Mouse (Mus musculus) hindbrain, postnatal 0 days (tissue): ENCODE data around the gene Ncaph. TPM values are rescaled to one million over a fixed set of nuclear protein-coding genes. Genes with fewer than 3 reads are reported as not detected.
A peak's percentile ranks its signal among the peaks of the same experiment; 100 is the strongest.

ENCODE experiments used
- ATAC-seq: fragments of 200-750 bp; cut with Nextera tagmentation; 2 replicates; pipeline ENCODE4 v1.8.0; 2017; ENCODE audit warnings: mild to moderate bottlenecking, moderate TSS enrichment, moderate library complexity
- DNase-seq: peaks from one replicate; pipeline ENCODE4 v3.0.0-alpha.2; 2015; ENCODE audit warnings: low spot score
- H3K27ac ChIP-seq: fragments of 300-500 bp; sonication (generic); 2 replicates; pipeline ENCODE4 v1.5.1; 2014; ENCODE audit warnings: mild to moderate bottlenecking
- H3K27me3 ChIP-seq: fragments of 300-500 bp; sonication (generic); 2 replicates; pipeline ENCODE4 v1.6.1; 2014; ENCODE audit warnings: low read length, mixed read lengths; ENCODE audit not compliant: insufficient read depth
- H3K36me3 ChIP-seq: fragments of 300-500 bp; sonication (generic); 2 replicates; pipeline ENCODE4 v1.6.1; 2014; ENCODE audit warnings: low read length, mixed read lengths; ENCODE audit not compliant: insufficient read depth
- H3K4me1 ChIP-seq: fragments of 300-500 bp; sonication (generic); 2 replicates; pipeline ENCODE4 v1.6.1; 2014; ENCODE audit warnings: antibody characterized with exemption, low read length, mixed read lengths; ENCODE audit not compliant: insufficient read depth
- H3K4me2 ChIP-seq: fragments of 300-500 bp; sonication (generic); 2 replicates; pipeline ENCODE4 v1.6.1; 2014; ENCODE audit warnings: low read depth, mild to moderate bottlenecking, low read length, moderate library complexity, mixed read lengths
- H3K4me3 ChIP-seq: fragments of 300-500 bp; sonication (generic); 2 replicates; pipeline ENCODE4 v1.5.1; 2014; ENCODE audit warnings: low read length
- H3K9ac ChIP-seq: fragments of 300-500 bp; sonication (generic); replicated peaks from 2 replicates; pipeline ENCODE4 v1.6.1; 2014; ENCODE audit warnings: mild to moderate bottlenecking, low read length, moderate library complexity, mixed read lengths
- H3K9me3 ChIP-seq: fragments of 300-500 bp; sonication (generic); 2 replicates; pipeline ENCODE4 v1.6.1; 2016; ENCODE audit warnings: low read length, mixed read lengths
- CTCF ChIP-seq: IDR thresholded peaks from 2 replicates; pipeline ENCODE4 v1.5.1; 2016; ENCODE audit warnings: antibody characterized with exemption, control low read depth, low read depth
- WGBS: fragments of 180-500 bp; shearing (Covaris S2); extraction: QIAGEN DNeasy Blood & Tissue Kit; methylation state at CpG from one replicate; pipeline ENCODE4 v1.1.7; 2014; 5-methylcytosine and 5-hydroxymethylcytosine counted together
- polyA plus RNA-seq: library from polyadenylated mRNA; unstranded; fragments of >200 nt; fragmentation: Nextera tagmentation; extraction: Ambion mirVana; gene quantifications from 2 replicates; pipeline ENCODE4 v1.2.1, GENCODE M21; 2015
- total RNA-seq: library from RNA; depleted of rRNA; stranded (reverse); fragments of >200 nt; gene quantifications from 2 replicates; pipeline ENCODE4 v1.2.3, GENCODE M21; 2014

Gene Ncaph
- total and polyA plus RNA-seq, 2 experiments from 2014 or later = 13.0 to 15.9 TPM

DNA sequence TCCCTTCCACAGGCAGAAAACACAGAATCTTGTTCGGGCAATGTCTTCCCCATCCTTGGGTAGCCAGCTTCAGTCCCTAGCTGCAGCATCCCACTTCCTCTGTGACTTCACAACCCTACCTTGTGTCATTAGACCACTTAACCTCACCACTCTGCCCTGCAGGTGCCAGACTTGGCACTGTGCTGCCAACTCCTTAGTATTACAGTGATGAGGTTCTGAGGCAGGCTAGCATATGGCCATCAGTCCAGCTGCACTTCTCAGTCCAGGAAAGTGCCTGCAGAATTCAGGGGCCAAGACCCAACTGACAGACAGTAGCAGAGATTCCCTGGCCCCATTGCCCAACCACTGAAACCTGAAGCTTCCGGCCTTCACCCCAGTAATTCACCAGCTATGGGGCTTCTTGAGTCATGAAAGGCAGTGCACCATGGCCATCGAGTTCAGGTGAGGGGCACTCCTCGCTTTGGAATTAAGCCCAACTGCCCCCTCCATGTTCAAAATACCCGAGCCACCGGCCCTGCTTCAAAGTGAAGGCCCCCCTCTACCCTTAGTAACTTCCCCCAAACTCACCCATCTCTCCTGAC lies 8.9 kb upstream of the Ncaph start:
- Histone ChIP-seq H3K27me3 (no peaks in the 10 kb centered on the region), H3K4me1 (0 out of 2 replicates have a peak, but pooled peaks cover 3% of the 10 kb centered on the region), H3K4me3 (peak overlapping the region; percentile 47), H3K27ac (no peak overlapping the region), H3K9ac (peak overlapping the region; percentile 47; the same call in 1 of the 2 replicates), H3K4me2 (peak overlapping the region; percentile 68), H3K9me3 (no peaks in the 10 kb centered on the region), H3K36me3 (no peaks in the 10 kb centered on the region)
- 14% methylated on average over 6 of the region's 6 CpGs for WGBS
- ATAC-seq (peak; percentile 18; the same call in 1 of the 2 replicates), DNase-seq (no peak)
- no peak for TF ChIP-seq CTCF

DNA sequence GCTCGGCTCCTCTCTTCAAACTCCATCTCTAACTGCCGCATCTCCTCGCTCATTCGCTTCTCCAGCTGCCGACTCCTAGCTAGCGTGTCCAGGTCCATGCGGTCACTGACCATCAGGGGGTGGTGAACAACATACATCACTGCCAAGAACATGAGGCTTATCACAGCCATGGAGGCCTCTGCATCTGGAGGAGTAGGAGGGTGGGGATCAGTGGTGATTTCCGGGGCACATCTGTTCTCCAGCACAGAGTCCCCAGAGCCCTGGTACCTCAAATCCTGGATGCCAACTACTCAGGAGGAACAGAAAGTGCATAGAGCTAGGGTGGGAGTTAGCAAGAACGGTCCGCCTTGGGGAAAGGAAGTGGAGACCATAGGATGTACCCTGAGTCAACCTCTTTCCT lies 8.3 kb upstream of the Ncaph start:
- H3K9ac ChIP-seq = no peak overlapping the region
- peaks cover 5% of the 10 kb centered on the region; the same call in 1 of the 2 replicates for H3K4me1 ChIP-seq
- no peak for DNase-seq
- no peak overlapping the region for H3K4me3 ChIP-seq
- 86% methylated on average over 10 of the region's 10 CpGs for WGBS
- H3K4me2 ChIP-seq = peak overlapping the region; percentile 68; the same call in 1 of the 2 replicates
- no peaks in the 10 kb centered on the region for H3K9me3 ChIP-seq
- no peaks in the 10 kb centered on the region for H3K36me3 ChIP-seq
- no peak for TF ChIP-seq CTCF
- H3K27ac ChIP-seq = no peak overlapping the region
- ATAC-seq = peak; percentile 30; the same call in 1 of the 2 replicates
- no peaks in the 10 kb centered on the region for H3K27me3 ChIP-seq

DNA sequence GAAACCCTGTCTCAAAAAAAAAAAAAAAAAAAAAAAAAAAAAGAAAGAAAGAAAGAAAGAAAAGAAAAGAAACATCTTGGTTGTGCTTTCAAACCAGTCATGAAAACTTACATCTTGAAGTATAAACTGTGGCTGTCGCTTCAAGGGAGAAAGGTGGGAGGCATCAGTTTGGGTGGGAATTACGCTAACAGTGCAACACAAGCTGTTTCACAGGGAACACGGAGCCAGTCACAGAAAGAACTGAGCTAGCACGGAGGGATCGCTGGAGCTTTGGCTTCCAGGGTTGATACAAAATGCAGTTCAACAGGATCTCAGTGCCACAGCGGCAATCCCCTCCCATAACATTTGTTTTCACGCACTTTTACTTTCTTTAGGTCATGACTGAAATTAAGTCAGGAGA lies 6.3 kb upstream of the Ncaph start:
- no peak overlapping the region for H3K9ac ChIP-seq

DNA sequence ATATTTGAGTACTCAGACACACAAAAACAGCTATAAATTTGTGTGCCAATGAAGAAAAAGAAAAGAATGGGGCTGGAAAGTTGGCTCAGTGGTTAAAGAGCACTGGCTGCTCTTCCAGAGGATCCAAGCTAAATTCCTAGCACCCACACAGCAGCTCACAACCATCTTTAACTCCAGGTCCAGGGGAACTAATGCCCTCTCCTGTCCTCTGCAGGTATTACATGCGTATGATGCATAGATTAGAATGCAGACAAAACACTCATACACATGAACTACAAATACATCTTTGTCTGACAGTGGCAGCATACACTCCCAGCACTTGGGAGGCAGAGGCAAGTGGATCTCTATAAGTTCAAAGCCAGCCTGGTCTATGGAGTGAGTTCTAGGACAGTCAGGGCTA lies 5.9 kb upstream of the Ncaph start:
- H3K4me3 ChIP-seq = no peak overlapping the region
- WGBS = 97% methylated on average over 1 of the region's 1 CpGs
- peak; percentile 17; the same call in 1 of the 2 replicates for TF ChIP-seq CTCF

More for the DNA sequence above, 6.3 kb upstream of the Ncaph start:
- Histone ChIP-seq H3K4me1 (peaks cover 8% of the 10 kb centered on the region; the same call in 1 of the 2 replicates), H3K9me3 (no peaks in the 10 kb centered on the region), H3K27ac (no peak overlapping the region), H3K27me3 (no peaks in the 10 kb centered on the region), H3K4me2 (no peak overlapping the region), H3K36me3 (no peaks in the 10 kb centered on the region), H3K4me3 (no peak overlapping the region)
- TF ChIP-seq CTCF = no peak
- no peak for ATAC-seq
- WGBS = 97% methylated on average over 7 of the region's 7 CpGs
- DNase-seq = no peak

DNA sequence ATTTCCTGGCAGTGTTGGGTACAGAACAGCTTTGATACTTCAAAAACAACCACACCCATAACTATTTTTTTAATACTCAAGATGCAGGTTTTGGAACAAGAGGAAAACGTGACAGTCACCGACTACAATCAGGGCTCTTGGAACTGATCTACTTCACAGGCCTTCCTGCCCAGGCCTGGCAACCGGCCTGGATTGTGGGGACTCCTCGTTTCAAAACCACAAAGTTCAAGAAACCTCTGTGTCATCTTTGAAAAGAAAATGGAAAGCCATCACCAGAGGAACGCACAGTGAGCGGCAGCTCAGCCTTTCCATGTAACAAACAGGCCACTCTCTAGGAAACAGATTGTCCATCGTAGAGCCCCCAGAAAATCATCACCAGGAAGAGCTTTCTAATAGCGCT lies 5.3 kb upstream of the Ncaph start:
- Histone ChIP-seq H3K36me3 (no peaks in the 10 kb centered on the region), H3K4me3 (no peak overlapping the region), H3K9me3 (no peaks in the 10 kb centered on the region), H3K9ac (no peak overlapping the region), H3K27ac (no peak overlapping the region), H3K4me1 (peaks cover 8% of the 10 kb centered on the region; the same call in 1 of the 2 replicates), H3K4me2 (no peak overlapping the region), H3K27me3 (no peaks in the 10 kb centered on the region)
- ATAC-seq (no peak), DNase-seq (no peak)
- WGBS = 89% methylated on average over 8 of the region's 8 CpGs
- TF ChIP-seq CTCF = no peak

More for the DNA sequence above, 5.9 kb upstream of the Ncaph start:
- no peak overlapping the region for H3K4me2 ChIP-seq
- no peaks in the 10 kb centered on the region for H3K27me3 ChIP-seq
- DNase-seq = no peak
- no peaks in the 10 kb centered on the region for H3K36me3 ChIP-seq
- ATAC-seq = no peak
- H3K4me1 ChIP-seq = peaks cover 8% of the 10 kb centered on the region; the same call in 1 of the 2 replicates
- no peaks in the 10 kb centered on the region for H3K9me3 ChIP-seq
- no peak overlapping the region for H3K9ac ChIP-seq
- H3K27ac ChIP-seq = no peak overlapping the region

DNA sequence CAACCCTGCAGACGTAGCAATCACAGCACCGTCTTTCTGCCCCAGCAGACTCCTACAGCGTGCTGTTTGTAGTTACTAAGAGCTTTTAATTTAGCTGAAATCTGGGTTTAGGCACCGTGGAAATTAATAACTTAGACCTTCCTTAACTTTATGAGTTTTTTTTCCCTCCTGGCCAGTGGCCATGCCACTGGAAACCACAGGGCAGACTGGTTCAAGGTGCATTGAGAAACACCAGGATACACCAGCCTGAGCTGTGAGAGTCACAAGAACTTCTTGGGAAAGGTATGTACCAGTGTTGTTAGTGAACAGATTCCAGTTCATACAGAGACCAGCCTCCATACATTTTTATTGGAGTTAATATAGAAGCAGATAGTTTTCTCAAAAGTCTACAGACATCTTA lies 4.7 kb upstream of the Ncaph start:
- H3K27ac ChIP-seq = no peak overlapping the region
- H3K4me2 ChIP-seq = no peak overlapping the region
- no peak for TF ChIP-seq CTCF
- peaks cover 5% of the 10 kb centered on the region; the same call in 1 of the 2 replicates for H3K4me1 ChIP-seq
- H3K4me3 ChIP-seq = no peak overlapping the region
- DNase-seq (no peak), ATAC-seq (no peak)
- H3K27me3 ChIP-seq = no peaks in the 10 kb centered on the region
- 79% methylated on average over 4 of the region's 4 CpGs for WGBS
- H3K9me3 ChIP-seq = no peaks in the 10 kb centered on the region
- H3K36me3 ChIP-seq = no peaks in the 10 kb centered on the region
- no peak overlapping the region for H3K9ac ChIP-seq

DNA sequence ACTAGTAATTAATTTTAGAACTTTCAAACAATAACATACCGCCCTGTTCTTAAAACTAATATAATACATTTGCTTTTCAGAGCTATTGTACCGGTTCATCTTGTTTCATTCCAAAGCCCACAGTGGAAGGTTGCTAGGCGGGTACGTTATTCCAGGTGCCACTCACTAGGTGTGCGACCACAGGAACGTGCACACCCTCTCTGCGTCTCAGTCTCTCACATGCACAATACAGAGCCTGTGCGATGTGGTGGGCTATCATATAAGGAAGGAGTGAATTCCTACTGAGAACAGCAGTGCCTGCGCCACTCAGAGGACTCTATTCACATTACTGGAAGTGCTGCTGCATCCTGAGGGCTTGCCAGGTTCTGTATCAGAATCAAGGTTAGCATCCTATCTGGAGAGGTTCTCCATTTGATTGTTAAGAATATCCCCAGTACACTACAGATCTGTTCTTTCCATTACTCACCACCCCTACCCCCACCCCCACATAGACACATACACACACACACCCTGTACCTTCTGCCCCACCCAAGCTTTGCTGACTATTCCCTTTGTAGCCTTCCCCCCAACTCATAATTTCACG lies 4.2 kb upstream of the Ncaph start:
- H3K4me1 ChIP-seq = peaks cover 5% of the 10 kb centered on the region; the same call in 1 of the 2 replicates
- no peak overlapping the region for H3K9ac ChIP-seq
- 78% methylated on average over 10 of the region's 10 CpGs for WGBS
- no peak overlapping the region for H3K4me2 ChIP-seq
- no peak overlapping the region for H3K4me3 ChIP-seq
- no peak for DNase-seq
- H3K9me3 ChIP-seq = no peaks in the 10 kb centered on the region
- H3K27ac ChIP-seq = no peak overlapping the region
- no peak for TF ChIP-seq CTCF
- H3K36me3 ChIP-seq = no peaks in the 10 kb centered on the region
- no peaks in the 10 kb centered on the region for H3K27me3 ChIP-seq
- no peak for ATAC-seq
